Mouse (Mus musculus) erythroblast, embryonic 14.5 days (primary cell): ENCODE data around the gene Ddc. TPM values are rescaled to one million over a fixed set of nuclear protein-coding genes. Genes with fewer than 3 reads are reported as not detected.

Source experiments
- H3K27me3 ChIP-seq: 2 replicates; pipeline ENCODE4 v1.6.1; 2012; ENCODE audit warnings: inconsistent platforms; ENCODE audit not compliant: control insufficient read depth
- H3K36me3 ChIP-seq: 2 replicates; pipeline ENCODE4 v1.6.1; 2012; ENCODE audit warnings: mild to moderate bottlenecking, inconsistent platforms; ENCODE audit not compliant: control insufficient read depth
- H3K4me1 ChIP-seq: 2 replicates; pipeline ENCODE4 v1.6.1; 2012; ENCODE audit warnings: inconsistent platforms; ENCODE audit not compliant: control insufficient read depth
- H3K4me3 ChIP-seq: replicated peaks from 2 replicates; pipeline ENCODE3; 2012; ENCODE audit warnings: moderate library complexity, mild to moderate bottlenecking, inconsistent platforms
- H3K9me3 ChIP-seq: 2 replicates; pipeline ENCODE4 v1.6.1; 2012; ENCODE audit warnings: low read length, inconsistent platforms, mixed read lengths; ENCODE audit not compliant: control insufficient read depth
- GATA1 ChIP-seq: IDR thresholded peaks from 2 replicates; pipeline ENCODE4 v1.6.1; 2012; ENCODE audit warnings: low read length, inconsistent platforms, mixed read lengths
- TAL1 ChIP-seq: IDR thresholded peaks from 3 replicates; pipeline ENCODE4 v1.6.1; 2012; ENCODE audit warnings: low read length, inconsistent platforms, mixed read lengths
- polyA plus RNA-seq: library from polyadenylated mRNA; stranded (reverse); fragments of >175 nt; gene quantifications from 2 replicates; pipeline ENCODE4 v1.2.3, GENCODE M21; 2012

Ddc gene
- polyA plus RNA-seq, 1 experiment, result 0.05 TPM

DNA sequence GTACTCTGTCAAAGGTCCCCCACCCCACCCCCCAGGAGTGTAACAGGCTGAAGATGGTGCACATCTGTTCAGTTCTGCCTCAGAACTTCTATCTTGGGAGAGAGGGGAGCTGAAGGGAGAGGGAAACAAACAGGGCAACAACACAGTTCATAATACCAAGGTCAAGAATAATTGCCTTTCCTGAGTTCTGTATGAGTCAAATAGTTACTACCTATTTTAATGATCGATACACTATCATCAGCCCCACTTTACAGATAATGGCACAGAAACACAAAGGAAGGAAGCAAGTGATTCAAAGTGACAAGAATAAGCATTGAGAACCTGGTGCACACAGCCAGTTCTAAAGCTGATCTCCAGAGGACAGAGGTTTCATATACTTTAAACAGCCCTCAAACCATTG, 40.6 kb upstream of the Ddc start:
- Histone ChIP-seq H3K4me3 (no peak overlapping the region), H3K36me3 (peaks cover 57% of the 10 kb centered on the region), H3K4me1 (peaks cover 4% of the 10 kb centered on the region), H3K27me3 (no peaks in the 10 kb centered on the region), H3K9me3 (no peaks in the 10 kb centered on the region)
- TF ChIP-seq GATA1 (no peak), TAL1 (no peak)

DNA sequence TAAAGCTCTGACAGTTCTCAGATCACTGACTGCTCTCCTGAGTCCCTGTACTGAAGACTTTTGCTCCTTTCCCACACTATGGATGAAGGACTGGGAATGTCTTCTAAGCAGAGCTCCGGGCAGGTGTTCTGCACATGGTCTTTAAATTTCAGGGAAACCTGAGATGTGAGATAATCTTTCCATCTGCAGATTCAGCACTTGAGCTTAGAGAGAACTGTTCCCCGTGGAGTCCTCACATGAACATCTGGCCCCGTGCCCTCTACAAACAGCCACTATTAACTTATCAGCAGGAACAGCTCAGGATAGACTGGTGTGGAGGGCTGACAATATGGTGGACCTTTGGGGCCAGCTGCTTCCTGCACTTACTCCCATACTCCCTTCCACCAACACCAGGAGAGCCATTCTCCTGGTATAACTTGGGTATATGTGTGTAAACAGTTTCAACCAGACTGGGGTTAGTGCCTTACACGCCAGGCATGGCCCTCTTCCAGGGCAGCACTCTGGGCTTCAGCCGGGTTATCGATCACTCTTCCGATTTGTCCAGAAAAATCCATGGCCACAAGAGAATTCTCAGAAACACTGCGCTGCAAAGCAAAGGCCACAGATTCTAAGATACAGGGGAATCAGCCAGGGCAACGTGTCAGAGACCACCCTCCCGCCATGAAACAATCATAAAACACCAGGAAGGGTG, 39.5 kb upstream of the Ddc start:
- H3K27me3 ChIP-seq, result no peaks in the 10 kb centered on the region
- H3K9me3 ChIP-seq, result no peaks in the 10 kb centered on the region
- H3K4me1 ChIP-seq, result peaks cover 6% of the 10 kb centered on the region
- TF ChIP-seq TAL1 (no peak), GATA1 (no peak)
- no peak overlapping the region for H3K4me3 ChIP-seq
- peaks cover 60% of the 10 kb centered on the region for H3K36me3 ChIP-seq

DNA sequence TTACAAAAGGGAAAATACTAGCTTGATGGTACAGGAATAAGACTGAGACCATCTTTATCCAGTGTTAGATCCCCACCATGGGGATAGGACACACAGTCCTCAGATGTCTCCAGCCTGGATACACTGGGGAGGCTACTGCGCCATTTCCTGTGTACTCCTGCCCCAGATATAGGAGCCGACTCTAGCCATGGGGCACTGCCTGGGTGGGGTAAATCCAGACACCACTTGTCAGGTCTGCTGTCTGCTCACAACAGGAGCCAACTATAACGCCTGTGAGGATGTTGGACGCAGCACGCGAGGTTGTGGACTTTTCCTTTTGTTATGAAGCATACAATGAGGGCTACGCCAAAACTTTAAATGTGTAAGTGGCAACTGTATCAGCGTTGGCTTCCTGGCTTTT, 36.9 kb upstream of the Ddc start:
- Histone ChIP-seq H3K36me3 (peaks cover 59% of the 10 kb centered on the region), H3K9me3 (no peaks in the 10 kb centered on the region), H3K4me3 (no peak overlapping the region), H3K27me3 (no peaks in the 10 kb centered on the region), H3K4me1 (peaks cover 5% of the 10 kb centered on the region)
- TF ChIP-seq TAL1, result no peak

DNA sequence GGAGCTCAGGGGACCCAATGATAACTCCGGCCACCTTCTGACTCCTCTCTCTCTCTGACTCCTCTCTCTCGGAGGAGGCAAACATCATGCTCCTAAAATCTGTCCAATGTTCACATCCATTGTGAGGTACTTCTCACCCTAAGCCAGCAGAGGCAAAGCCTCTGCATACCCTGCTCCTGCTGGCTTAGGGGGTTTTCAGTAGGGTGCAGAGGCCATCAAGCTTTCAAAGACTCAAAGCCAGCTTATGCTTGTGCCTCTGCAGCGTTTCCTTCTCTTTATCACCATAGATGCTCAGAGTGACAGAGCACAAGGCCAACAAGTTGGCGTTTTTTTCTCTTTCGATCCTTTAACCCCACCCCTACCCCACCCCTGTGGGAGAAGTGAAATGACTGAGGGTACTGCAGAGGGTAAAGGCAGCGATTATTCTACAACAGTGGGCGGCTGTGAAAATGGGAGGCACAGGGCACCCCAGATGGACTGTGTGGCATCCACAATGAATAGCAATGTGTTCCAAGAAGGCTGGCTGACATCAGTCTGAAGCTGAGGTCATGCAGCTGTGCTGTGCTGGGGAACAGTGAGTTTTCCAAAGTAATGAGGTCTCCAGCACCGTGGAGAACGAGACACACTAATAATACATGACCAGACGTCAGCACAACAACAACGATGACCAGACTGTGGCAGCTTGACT, 34.3 kb upstream of the Ddc start:
- peaks cover 6% of the 10 kb centered on the region for H3K4me1 ChIP-seq
- TF ChIP-seq GATA1, result no peak
- TF ChIP-seq TAL1, result no peak
- H3K4me3 ChIP-seq, result no peak overlapping the region
- no peaks in the 10 kb centered on the region for H3K9me3 ChIP-seq
- H3K27me3 ChIP-seq, result no peaks in the 10 kb centered on the region
- peaks cover 42% of the 10 kb centered on the region for H3K36me3 ChIP-seq

DNA sequence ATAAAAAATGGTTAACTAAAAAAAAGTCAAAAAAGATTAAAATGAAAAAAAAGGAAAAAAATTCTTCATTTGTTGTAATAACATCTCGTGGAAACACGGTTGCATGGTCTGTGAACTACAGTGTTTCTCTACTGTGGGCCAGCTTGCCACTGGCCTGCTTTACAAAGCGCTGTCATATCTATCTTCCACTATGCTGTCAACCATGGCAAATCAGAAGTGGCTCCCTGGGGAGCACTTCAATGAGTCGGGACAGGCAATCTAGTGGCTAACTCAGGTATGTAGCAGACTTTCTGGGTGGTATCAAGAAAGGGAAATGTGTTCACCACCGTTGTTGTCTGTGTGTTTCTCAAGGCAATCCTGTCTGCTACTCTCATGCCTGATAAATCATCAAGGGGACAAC, 33.7 kb upstream of the Ddc start:
- Histone ChIP-seq H3K4me1 (peaks cover 6% of the 10 kb centered on the region), H3K27me3 (no peaks in the 10 kb centered on the region), H3K36me3 (peaks cover 38% of the 10 kb centered on the region), H3K9me3 (no peaks in the 10 kb centered on the region), H3K4me3 (no peak overlapping the region)
- no peak for TF ChIP-seq TAL1
- TF ChIP-seq GATA1, result no peak

DNA sequence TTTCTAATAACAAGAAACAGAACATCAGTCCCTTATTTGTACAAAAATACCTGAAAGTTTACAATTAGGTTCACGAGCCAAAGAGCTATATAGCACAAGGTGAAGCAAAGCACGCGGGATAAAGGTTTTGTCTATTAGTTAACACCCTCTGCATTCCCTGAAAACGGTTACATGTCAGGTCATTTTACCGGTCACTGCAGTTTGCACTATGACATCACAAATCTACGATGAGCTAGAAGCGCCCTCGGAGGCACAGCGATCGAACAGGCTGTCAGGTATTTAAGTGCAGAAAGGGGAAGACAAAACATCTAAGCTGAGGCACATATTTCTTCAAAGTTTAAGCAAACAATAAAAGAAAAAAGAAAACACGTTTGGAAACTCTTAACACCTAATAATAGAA, 32.6 kb upstream of the Ddc start:
- no peaks in the 10 kb centered on the region for H3K27me3 ChIP-seq
- no peak for TF ChIP-seq GATA1
- no peak for TF ChIP-seq TAL1
- peaks cover 6% of the 10 kb centered on the region for H3K4me1 ChIP-seq
- no peaks in the 10 kb centered on the region for H3K9me3 ChIP-seq
- peaks cover 29% of the 10 kb centered on the region for H3K36me3 ChIP-seq
- no peak overlapping the region for H3K4me3 ChIP-seq

DNA sequence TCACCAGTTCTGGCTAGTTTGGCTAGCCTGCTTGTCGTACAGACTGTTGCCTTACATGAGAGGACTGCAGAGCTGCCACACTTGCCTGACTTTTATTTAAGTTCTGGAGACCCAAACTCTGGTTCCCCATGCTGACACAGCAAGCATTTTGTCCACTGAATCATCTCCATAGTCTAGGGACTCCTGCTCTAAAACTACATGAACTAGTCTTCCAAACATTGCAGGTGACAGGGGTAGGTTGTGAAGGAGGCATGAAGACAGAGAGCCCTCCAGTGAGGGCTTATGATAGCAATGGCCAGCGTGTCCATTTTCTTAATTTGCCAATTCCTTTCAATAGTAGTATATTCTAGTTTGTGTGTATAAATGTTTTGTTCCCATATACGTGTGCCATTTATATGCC, 31.1 kb upstream of the Ddc start:
- Histone ChIP-seq H3K27me3 (no peaks in the 10 kb centered on the region), H3K9me3 (no peaks in the 10 kb centered on the region), H3K4me1 (peaks cover 13% of the 10 kb centered on the region), H3K4me3 (no peak overlapping the region), H3K36me3 (peaks cover 22% of the 10 kb centered on the region)
- TF ChIP-seq TAL1, result no peak
- no peak for TF ChIP-seq GATA1

DNA sequence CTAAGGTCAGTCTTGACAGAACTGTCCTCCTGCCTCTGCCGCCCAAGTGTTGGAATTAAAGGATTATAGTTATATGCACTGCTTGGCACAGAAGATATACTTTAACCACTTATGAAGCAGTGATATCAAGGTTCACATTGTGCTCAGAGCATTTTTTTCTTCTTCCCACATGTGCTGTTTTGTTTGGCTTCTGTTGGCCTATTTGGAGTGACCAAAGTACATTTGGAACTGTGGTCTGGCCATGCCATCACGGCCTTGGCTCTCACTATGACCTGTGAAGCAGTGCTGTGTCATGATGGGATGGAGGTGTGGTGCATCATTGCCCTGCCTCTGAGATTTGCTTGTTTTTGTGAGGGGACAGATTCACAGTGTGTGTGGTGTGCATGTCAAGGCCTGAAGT, 30.6 kb upstream of the Ddc start:
- Histone ChIP-seq H3K36me3 (peaks cover 17% of the 10 kb centered on the region), H3K4me1 (peaks cover 17% of the 10 kb centered on the region), H3K27me3 (no peaks in the 10 kb centered on the region), H3K9me3 (no peaks in the 10 kb centered on the region), H3K4me3 (no peak overlapping the region)
- no peak for TF ChIP-seq TAL1
- no peak for TF ChIP-seq GATA1

DNA sequence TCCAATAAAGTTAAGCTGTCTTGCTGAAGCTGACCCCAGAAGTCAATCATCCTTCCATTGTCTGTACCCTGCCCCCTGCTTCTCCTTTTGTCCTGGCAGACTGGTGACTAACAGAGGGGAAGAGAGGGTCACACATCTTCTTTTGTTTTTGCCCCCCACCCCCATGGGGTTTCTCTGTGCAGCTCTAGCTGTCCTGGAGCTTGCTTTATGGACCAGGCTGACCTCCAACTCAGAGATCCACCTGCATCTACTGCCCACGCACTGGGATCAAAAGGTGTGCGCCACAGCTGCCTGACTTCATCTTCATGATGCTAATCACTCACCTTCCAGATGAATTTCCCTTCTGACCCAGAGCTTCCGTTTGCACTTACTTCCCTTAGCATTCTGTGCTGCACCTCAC, 26.0 kb upstream of the Ddc start:
- Histone ChIP-seq H3K4me3 (no peak overlapping the region), H3K9me3 (no peaks in the 10 kb centered on the region), H3K4me1 (peaks cover 28% of the 10 kb centered on the region), H3K27me3 (no peaks in the 10 kb centered on the region), H3K36me3 (no peaks in the 10 kb centered on the region)
- TF ChIP-seq GATA1, result no peak
- no peak for TF ChIP-seq TAL1
